Mouse (Mus musculus) ovary, postnatal 36 days (tissue): ENCODE measurements around the gene Dnah6.

Source experiments
- DNase-seq: peaks from one replicate; pipeline ENCODE4 v3.0.0; 2022; ENCODE audit warnings: low spot score, mixed read lengths

Dnah6 gene

GRCm38 (mm10) chr6:73142776-73143175 lies 78.7 kb downstream of the Dnah6 start:
- no peak for DNase-seq

GRCm38 (mm10) chr6:73140836-73141235 lies 80.6 kb downstream of the Dnah6 start:
- no peak for DNase-seq

- DNase-seq, result no peak
Measured at GRCm38 (mm10) chr6:73132784-73133183, 88.7 kb downstream of the Dnah6 start.

GRCm38 (mm10) chr6:73127594-73127993 lies 93.9 kb downstream of the Dnah6 start:
- no peak for DNase-seq

GRCm38 (mm10) chr6:73120348-73120747 lies 101.1 kb downstream of the Dnah6 start:
- DNase-seq, result no peak

GRCm38 (mm10) chr6:73113898-73114297 lies 107.6 kb downstream of the Dnah6 start:
- DNase-seq, result no peak

- no peak for DNase-seq
Measured at GRCm38 (mm10) chr6:73113365-73113764, 108.1 kb downstream of the Dnah6 start.

GRCm38 (mm10) chr6:73093133-73093532 lies 128.3 kb downstream of the Dnah6 start:
- DNase-seq, result no peak

GRCm38 (mm10) chr6:73090836-73091235 lies 130.6 kb downstream of the Dnah6 start:
- no peak for DNase-seq

- no peak for DNase-seq
Measured at GRCm38 (mm10) chr6:73082571-73082970, 138.9 kb downstream of the Dnah6 start.

GRCm38 (mm10) chr6:73072093-73072786 lies 149.2 kb downstream of the Dnah6 start:
- DNase-seq, result no peak

- no peak for DNase-seq
Measured at GRCm38 (mm10) chr6:73071214-73071613, 150.2 kb downstream of the Dnah6 start.

- DNase-seq, result no peak
Measured at GRCm38 (mm10) chr6:73070663-73071062, 150.8 kb downstream of the Dnah6 start.

- no peak for DNase-seq
Measured at GRCm38 (mm10) chr6:73064551-73064950, 156.9 kb downstream of the Dnah6 start.

- DNase-seq, result no peak
Measured at GRCm38 (mm10) chr6:73059596-73060121, 161.8 kb downstream of the Dnah6 start.

- DNase-seq, result no peak
Measured at GRCm38 (mm10) chr6:73059162-73059561, 162.3 kb downstream of the Dnah6 start.

- DNase-seq, result no peak
Measured at GRCm38 (mm10) chr6:73055347-73055746, 166.1 kb downstream of the Dnah6 start.

- DNase-seq, result no peak
Measured at GRCm38 (mm10) chr6:73054807-73055206, 166.6 kb downstream of the Dnah6 start.

GRCm38 (mm10) chr6:73053526-73053925 lies 167.9 kb downstream of the Dnah6 start:
- DNase-seq, result no peak

- no peak for DNase-seq
Measured at GRCm38 (mm10) chr6:73047259-73047658, 174.2 kb downstream of the Dnah6 start.

- DNase-seq, result no peak
Measured at GRCm38 (mm10) chr6:73045944-73046343, 175.5 kb downstream of the Dnah6 start.

- DNase-seq, result no peak
Measured at GRCm38 (mm10) chr6:73042278-73042677, 179.2 kb downstream of the Dnah6 start.

- DNase-seq, result no peak
Measured at GRCm38 (mm10) chr6:73038291-73038690, 183.2 kb downstream of the Dnah6 start.

- no peak for DNase-seq
Measured at GRCm38 (mm10) chr6:73028853-73029252, 192.6 kb downstream of the Dnah6 start.
